Mouse (Mus musculus) forebrain, embryonic 13.5 days (tissue): ENCODE data around the gene Ube2e3. TPM values are rescaled to one million over a fixed set of nuclear protein-coding genes. Genes with fewer than 3 reads are reported as not detected.

ENCODE experiments used
- ATAC-seq: fragments of 200-750 bp; cut with Nextera tagmentation; 2 replicates; pipeline ENCODE4 v1.8.0; 2017
- H3K27ac ChIP-seq: fragments of 300-500 bp; sonication (generic); 2 replicates; pipeline ENCODE4 v1.5.1; 2015; ENCODE audit warnings: inconsistent platforms, mild to moderate bottlenecking, moderate library complexity
- H3K27me3 ChIP-seq: fragments of 300-500 bp; sonication (generic); 2 replicates; pipeline ENCODE4 v1.6.1; 2015; ENCODE audit warnings: mild to moderate bottlenecking, inconsistent platforms
- H3K36me3 ChIP-seq: fragments of 300-500 bp; sonication (generic); 2 replicates; pipeline ENCODE4 v1.6.1; 2015; ENCODE audit warnings: mild to moderate bottlenecking, inconsistent platforms; ENCODE audit not compliant: poor library complexity, severe bottlenecking
- H3K4me1 ChIP-seq: fragments of 300-500 bp; sonication (generic); 2 replicates; pipeline ENCODE4 v1.6.1; 2015; ENCODE audit warnings: inconsistent platforms
- H3K4me2 ChIP-seq: fragments of 300-500 bp; sonication (generic); 2 replicates; pipeline ENCODE4 v1.6.1; 2015; ENCODE audit warnings: inconsistent platforms, mild to moderate bottlenecking, moderate library complexity
- H3K4me3 ChIP-seq: fragments of 300-500 bp; sonication (generic); 2 replicates; pipeline ENCODE4 v1.5.1; 2015; ENCODE audit warnings: mild to moderate bottlenecking, inconsistent platforms
- H3K9ac ChIP-seq: fragments of 300-500 bp; sonication (generic); 2 replicates; pipeline ENCODE4 v1.6.1; 2015; ENCODE audit warnings: mild to moderate bottlenecking, inconsistent platforms
- H3K9me3 ChIP-seq: fragments of 300-500 bp; sonication (generic); replicated peaks from 2 replicates; pipeline ENCODE4 v1.6.1; 2016; ENCODE audit warnings: inconsistent platforms
- WGBS: fragments of 180-500 bp; shearing (Covaris S2); methylation state at CpG from one replicate; pipeline ENCODE4 v1.1.7; 2015; 5-methylcytosine and 5-hydroxymethylcytosine counted together
- polyA plus RNA-seq: library from polyadenylated mRNA; unstranded; fragments of >200 nt; fragmentation: Nextera tagmentation; extraction: Ambion mirVana; gene quantifications from 2 replicates; pipeline ENCODE4 v1.2.1, GENCODE M21; 2015

Gene Ube2e3
- polyA plus RNA-seq, result 268 and 271 TPM in 2 replicates

DNA sequence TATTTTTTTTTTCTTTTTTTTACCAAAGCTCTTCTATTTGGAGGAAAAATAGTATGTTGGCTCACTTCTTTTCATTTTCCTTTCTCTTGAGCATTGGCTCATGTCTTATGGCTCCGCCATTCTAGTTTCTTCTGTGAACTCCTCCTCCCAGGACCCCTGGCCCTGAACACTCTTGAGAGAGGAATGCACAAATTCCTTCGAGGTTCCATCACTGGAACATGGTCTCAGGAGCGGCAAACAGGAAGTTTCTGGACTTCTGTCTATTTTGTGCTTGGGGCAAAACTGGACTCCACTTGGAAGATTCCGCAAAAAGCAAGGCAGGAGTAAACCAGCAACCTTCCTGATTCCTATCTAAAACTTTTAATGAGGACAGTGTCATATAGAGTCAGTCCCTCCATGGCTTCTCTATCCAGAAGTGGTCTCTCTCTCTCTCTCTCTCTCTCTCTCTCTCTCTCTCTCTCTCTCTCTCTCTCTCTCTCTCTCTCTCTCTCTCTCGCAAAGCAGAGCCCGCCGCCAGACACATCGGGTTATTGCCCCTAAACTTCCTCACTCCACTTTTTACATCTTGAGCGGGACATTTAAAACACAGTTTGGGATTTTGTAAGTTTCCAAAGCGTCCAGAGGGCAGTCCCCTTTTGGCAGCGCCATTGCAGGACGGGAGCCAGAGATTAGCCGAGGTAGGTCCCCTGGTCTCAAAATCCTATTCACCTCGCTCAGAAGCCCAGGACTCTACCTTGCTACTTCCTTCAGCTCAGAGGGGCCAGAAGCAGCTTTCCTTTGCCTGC is at the start of gene Ube2e3:
Ube2e3 (plus strand) TSS at position 399 of the 785 bp plus-strand sequence.
- Histone ChIP-seq H3K27me3 (no peaks in the 10 kb centered on the region), H3K4me1 (peaks cover 22% of the 10 kb centered on the region), H3K36me3 (peaks cover 6% of the 10 kb centered on the region; the same call in 1 of the 2 replicates), H3K9me3 (no peaks in the 10 kb centered on the region), H3K4me2 (peak within 1 kb of the TSS; percentile 82), H3K9ac (peak within 1 kb of the TSS; percentile 97), H3K27ac (peak within 1 kb of the TSS; percentile 97), H3K4me3 (peak within 1 kb of the TSS; percentile 73)
- no peak for ATAC-seq
- WGBS, result 19% methylated on average over 14 of the region's 14 CpGs

DNA sequence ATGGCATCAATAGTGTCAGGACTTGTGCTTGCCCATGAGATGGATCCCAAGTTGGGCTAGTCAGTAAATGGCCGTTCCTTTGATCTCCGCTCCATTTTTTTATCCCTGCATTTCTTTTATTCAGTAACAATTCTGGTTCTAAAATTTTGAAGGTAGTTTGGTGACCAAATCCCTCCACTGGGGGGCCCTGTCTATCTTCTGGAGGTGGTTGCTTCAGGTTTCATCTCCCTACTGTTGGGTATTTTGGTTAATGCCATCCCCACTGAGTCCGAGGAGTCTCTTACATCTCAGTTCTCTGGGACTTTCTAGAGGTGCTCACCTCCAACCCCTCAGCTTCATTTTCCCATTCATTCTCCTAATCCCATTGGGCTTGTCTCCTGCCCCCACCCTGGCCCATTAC is 38.0 kb upstream of the Ube2e3 start:
- Histone ChIP-seq H3K4me3 (no peak overlapping the region), H3K9ac (no peak overlapping the region), H3K4me2 (no peak overlapping the region), H3K27ac (no peak overlapping the region), H3K27me3 (no peaks in the 10 kb centered on the region), H3K9me3 (no peaks in the 10 kb centered on the region), H3K4me1 (no peaks in the 10 kb centered on the region), H3K36me3 (no peaks in the 10 kb centered on the region)
- ATAC-seq, result no peak
- 96% methylated on average over 3 of the region's 3 CpGs for WGBS

DNA sequence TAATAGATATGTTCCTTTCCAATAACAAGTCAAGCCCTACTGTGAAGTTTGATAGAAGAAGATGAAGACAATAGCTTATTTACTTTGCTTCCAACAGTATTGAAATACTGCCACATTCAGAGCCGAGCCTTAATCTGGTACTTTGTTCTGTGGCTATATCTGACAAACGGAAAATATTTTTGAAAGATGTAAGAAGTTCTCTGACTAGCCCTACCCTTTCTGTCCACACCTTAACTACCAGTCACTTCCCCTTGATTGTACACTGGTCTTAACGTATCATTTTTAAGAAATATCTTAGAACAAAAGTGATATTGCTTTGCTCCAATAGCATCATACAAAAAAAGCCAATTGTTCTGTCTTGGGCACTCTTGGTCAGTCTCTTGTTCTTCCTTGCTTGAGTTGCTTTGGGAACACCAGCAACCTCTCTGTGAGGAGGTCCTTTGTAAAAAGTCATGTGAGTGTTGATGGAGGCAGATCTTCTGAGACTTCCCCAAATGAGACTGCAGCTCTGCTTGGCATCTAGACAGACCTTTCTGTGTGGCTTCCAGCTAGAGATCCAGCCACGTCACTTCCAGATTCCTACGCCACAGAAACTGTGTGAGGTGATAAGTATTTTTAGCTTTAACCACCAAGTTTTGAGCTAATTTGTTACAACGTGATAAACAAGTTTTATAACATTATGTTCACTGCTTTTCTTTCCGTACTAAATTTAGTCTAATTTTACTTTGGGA is 26.3 kb upstream of the Ube2e3 start:
- H3K4me1 ChIP-seq, result no peaks in the 10 kb centered on the region
- no peaks in the 10 kb centered on the region for H3K27me3 ChIP-seq
- H3K27ac ChIP-seq, result no peak overlapping the region
- H3K36me3 ChIP-seq, result no peaks in the 10 kb centered on the region
- no peak overlapping the region for H3K4me2 ChIP-seq
- H3K9ac ChIP-seq, result no peak overlapping the region
- no peak for ATAC-seq
- H3K9me3 ChIP-seq, result no peaks in the 10 kb centered on the region
- H3K4me3 ChIP-seq, result no peak overlapping the region
- 89% methylated on average over 7 of the region's 7 CpGs for WGBS

DNA sequence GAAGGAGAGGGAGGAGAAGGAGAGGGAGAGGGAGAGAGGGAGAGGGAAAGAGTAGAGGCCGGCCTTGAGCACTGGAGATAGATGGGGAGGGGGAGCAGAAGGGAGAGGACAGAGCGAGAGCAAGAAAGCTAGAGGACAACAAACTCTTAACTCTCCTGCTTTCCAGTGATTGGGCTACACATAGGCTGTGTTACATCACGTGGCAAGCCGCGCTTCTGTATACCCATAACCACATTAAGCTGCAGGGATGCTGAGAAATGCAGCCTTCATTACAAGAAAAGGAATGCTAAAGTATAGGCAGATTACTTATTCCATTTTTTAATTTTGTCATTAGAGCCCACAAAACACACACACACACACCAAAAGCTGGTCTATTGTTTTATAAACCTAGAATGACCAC is 23.6 kb upstream of the Ube2e3 start:
- Histone ChIP-seq H3K9me3 (no peaks in the 10 kb centered on the region), H3K9ac (no peak overlapping the region), H3K4me1 (no peaks in the 10 kb centered on the region), H3K27me3 (no peaks in the 10 kb centered on the region), H3K4me2 (no peak overlapping the region), H3K4me3 (no peak overlapping the region), H3K27ac (no peak overlapping the region), H3K36me3 (no peaks in the 10 kb centered on the region)
- no peak for ATAC-seq
- 89% methylated on average over 5 of the region's 5 CpGs for WGBS

GRCm38 (mm10) chr2:78845274-78845673 is 22.6 kb upstream of the Ube2e3 start:
- ATAC-seq, result no peak
- Histone ChIP-seq H3K9me3 (no peaks in the 10 kb centered on the region), H3K27ac (no peak overlapping the region), H3K27me3 (no peaks in the 10 kb centered on the region), H3K4me1 (no peaks in the 10 kb centered on the region), H3K4me2 (no peak overlapping the region), H3K36me3 (no peaks in the 10 kb centered on the region), H3K9ac (no peak overlapping the region), H3K4me3 (no peak overlapping the region)
- WGBS, result 91% methylated on average over 12 of the region's 12 CpGs

- no peak for ATAC-seq
- H3K9ac ChIP-seq, result no peak overlapping the region
- H3K9me3 ChIP-seq, result no peaks in the 10 kb centered on the region
- H3K27me3 ChIP-seq, result no peaks in the 10 kb centered on the region
- H3K4me1 ChIP-seq, result no peaks in the 10 kb centered on the region
- H3K36me3 ChIP-seq, result no peaks in the 10 kb centered on the region
- WGBS, result 90% methylated on average over 10 of the region's 10 CpGs
- no peak overlapping the region for H3K4me3 ChIP-seq
- H3K27ac ChIP-seq, result no peak overlapping the region
- H3K4me2 ChIP-seq, result no peak overlapping the region
Measured at GRCm38 (mm10) chr2:78845717-78846116, 22.2 kb upstream of the Ube2e3 start.

GRCm38 (mm10) chr2:78854315-78854714 is 13.6 kb upstream of the Ube2e3 start:
- Histone ChIP-seq H3K27ac (no peak overlapping the region), H3K36me3 (no peaks in the 10 kb centered on the region), H3K4me1 (no peaks in the 10 kb centered on the region), H3K4me3 (no peak overlapping the region), H3K4me2 (no peak overlapping the region), H3K9ac (no peak overlapping the region), H3K27me3 (no peaks in the 10 kb centered on the region), H3K9me3 (no peaks in the 10 kb centered on the region)
- WGBS, result 74% methylated on average over 8 of the region's 8 CpGs
- ATAC-seq, result no peak

GRCm38 (mm10) chr2:78858628-78859027 is 9.3 kb upstream of the Ube2e3 start:
- no peaks in the 10 kb centered on the region for H3K4me1 ChIP-seq
- H3K9me3 ChIP-seq, result no peaks in the 10 kb centered on the region
- no peak overlapping the region for H3K4me2 ChIP-seq
- no peak for ATAC-seq
- no peak overlapping the region for H3K27ac ChIP-seq
- no peaks in the 10 kb centered on the region for H3K36me3 ChIP-seq
- H3K4me3 ChIP-seq, result no peak overlapping the region
- H3K27me3 ChIP-seq, result no peaks in the 10 kb centered on the region
- WGBS, result 85% methylated on average over 6 of the region's 6 CpGs
- no peak overlapping the region for H3K9ac ChIP-seq

- Histone ChIP-seq H3K4me3 (no peak overlapping the region), H3K4me2 (no peak overlapping the region), H3K27ac (no peak overlapping the region), H3K9me3 (no peaks in the 10 kb centered on the region), H3K4me1 (no peaks in the 10 kb centered on the region), H3K27me3 (no peaks in the 10 kb centered on the region), H3K36me3 (no peaks in the 10 kb centered on the region), H3K9ac (no peak overlapping the region)
- ATAC-seq, result no peak
- WGBS, result 68% methylated on average over 12 of the region's 12 CpGs
Measured at GRCm38 (mm10) chr2:78859266-78860087, 8.4 kb upstream of the Ube2e3 start.

DNA sequence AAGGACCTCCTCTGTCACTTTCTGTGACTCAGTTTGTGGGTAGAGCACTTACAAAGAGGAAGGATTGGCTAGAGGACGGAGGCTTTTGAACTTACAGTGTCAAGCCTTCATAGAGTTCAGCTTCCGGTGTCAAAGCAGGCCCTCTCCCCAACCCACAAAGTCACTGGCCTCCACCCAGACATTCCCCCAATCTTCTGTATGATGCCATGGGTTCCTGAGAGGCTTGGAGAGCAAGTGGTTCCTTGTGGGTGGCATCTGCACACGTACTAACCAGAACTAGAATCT is 7.9 kb upstream of the Ube2e3 start:
- no peak for ATAC-seq
- 80% methylated on average over 3 of the region's 3 CpGs for WGBS
- Histone ChIP-seq H3K36me3 (no peaks in the 10 kb centered on the region), H3K4me2 (no peak overlapping the region), H3K9me3 (no peaks in the 10 kb centered on the region), H3K9ac (no peak overlapping the region), H3K27ac (no peak overlapping the region), H3K4me3 (no peak overlapping the region), H3K27me3 (no peaks in the 10 kb centered on the region), H3K4me1 (no peaks in the 10 kb centered on the region)

DNA sequence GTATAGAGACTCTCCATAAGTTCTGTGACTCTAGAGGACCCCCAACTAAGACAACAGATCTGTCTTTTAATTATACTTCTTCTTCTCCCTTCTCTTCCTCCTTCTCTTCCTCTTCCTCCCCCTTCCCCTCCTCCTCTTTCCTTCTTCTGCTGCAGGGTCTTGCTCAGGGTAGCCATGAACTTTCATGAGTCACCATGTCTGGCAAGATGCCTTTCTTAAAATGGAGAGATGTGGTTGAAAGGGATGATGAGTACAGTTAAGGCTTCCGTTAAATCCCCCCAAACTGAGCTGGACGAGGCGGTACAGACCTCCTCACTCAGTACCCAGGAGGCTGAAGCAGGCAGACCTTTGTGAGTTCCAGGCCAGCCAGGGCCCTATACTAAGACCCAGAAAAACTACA is 3.8 kb upstream of the Ube2e3 start:
- no peaks in the 10 kb centered on the region for H3K36me3 ChIP-seq
- no peaks in the 10 kb centered on the region for H3K4me1 ChIP-seq
- WGBS, result 87% methylated on average over 3 of the region's 3 CpGs
- ATAC-seq, result no peak
- H3K27ac ChIP-seq, result no peak overlapping the region
- no peak overlapping the region for H3K4me3 ChIP-seq
- no peaks in the 10 kb centered on the region for H3K27me3 ChIP-seq
- no peaks in the 10 kb centered on the region for H3K9me3 ChIP-seq
- H3K4me2 ChIP-seq, result no peak overlapping the region
- H3K9ac ChIP-seq, result no peak overlapping the region

DNA sequence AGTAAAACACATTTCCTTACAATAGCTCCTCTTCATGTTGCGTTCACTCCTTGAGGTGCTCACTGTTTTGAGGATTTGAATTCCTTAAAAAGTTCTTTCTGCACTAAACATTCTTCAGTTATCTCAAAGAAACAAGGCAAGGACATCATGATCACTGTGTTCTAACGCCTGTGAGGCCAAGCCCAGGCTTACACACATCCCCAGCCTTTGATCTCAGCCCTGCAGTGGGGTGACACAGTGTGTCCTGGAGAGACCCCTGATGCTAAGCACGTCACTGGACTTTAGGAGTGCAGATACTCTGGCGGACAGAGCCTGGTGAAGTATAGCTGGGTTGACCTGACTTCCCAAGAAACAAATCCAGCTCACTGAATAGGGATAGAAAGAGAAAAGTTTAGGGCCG is 3.1 kb upstream of the Ube2e3 start:
- Histone ChIP-seq H3K4me2 (no peak overlapping the region), H3K27ac (no peak overlapping the region), H3K9ac (no peak overlapping the region), H3K4me3 (no peak overlapping the region), H3K36me3 (no peaks in the 10 kb centered on the region), H3K4me1 (no peaks in the 10 kb centered on the region), H3K27me3 (no peaks in the 10 kb centered on the region), H3K9me3 (no peaks in the 10 kb centered on the region)
- ATAC-seq, result no peak
- WGBS, result 69% methylated on average over 5 of the region's 5 CpGs
